Comparison of ENCODE assay signal across 8 mouse cellular contexts in genomic region chr12:28635058-28635534, GRCm38 (mm10). TPM values are rescaled to one million over a fixed set of nuclear protein-coding genes. Genes with fewer than 3 reads are reported as not detected.
DNase-seq lines count a peak whose midpoint lies in the region; ATAC-seq and TF ChIP-seq lines count a peak whose summit lies in the region.

No protein-coding gene starts in this region.

- peak overlapping the region; percentile 82 for H3K4me2 ChIP-seq in embryonic facial prominence, embryonic 13.5 days
- H3K4me2 ChIP-seq in limb, embryonic 11.5 days (ENCODE audit: low read depth, severe bottlenecking) = peak overlapping the region; percentile 69
- H3K4me2 ChIP-seq in neural tube, embryonic 14.5 days (ENCODE audit: low read depth, low read length) = peak overlapping the region; percentile 60

- peak overlapping the region; percentile 99 for H3K9ac ChIP-seq in embryonic facial prominence, embryonic 13.5 days
- H3K9ac ChIP-seq in limb, embryonic 11.5 days (ENCODE audit: low read length) = peak overlapping the region; percentile 93
- H3K9ac ChIP-seq in neural tube, embryonic 14.5 days (replicated peaks; ENCODE audit: low read depth, low read length) = peak overlapping the region; percentile 94

- H3K4me1 ChIP-seq in embryonic facial prominence, embryonic 13.5 days = peaks cover 26% of the 10 kb centered on the region
- peaks cover 6% of the 10 kb centered on the region; the same call in 1 of the 2 replicates for H3K4me1 ChIP-seq in limb, embryonic 11.5 days (ENCODE audit: control insufficient read depth, insufficient read depth, low read length)
- H3K4me1 ChIP-seq in neural tube, embryonic 14.5 days (ENCODE audit: control insufficient read depth, insufficient read depth, low read length) = peaks cover 8% of the 10 kb centered on the region

- 1% methylated on average over 23 of the region's 23 CpGs for WGBS in embryonic facial prominence, embryonic 13.5 days
- WGBS in limb, embryonic 11.5 days = 2% methylated on average over 23 of the region's 23 CpGs
- WGBS in neural tube, embryonic 14.5 days = 2% methylated on average over 23 of the region's 23 CpGs

- H3K4me3 ChIP-seq in left cerebral cortex, adult 2 months = peak overlapping the region; percentile 79
- H3K4me3 ChIP-seq in embryonic facial prominence, embryonic 13.5 days = peak overlapping the region; percentile 89
- peak overlapping the region; percentile 91 for H3K4me3 ChIP-seq in limb, embryonic 11.5 days (ENCODE audit: low read depth, low read length)
- H3K4me3 ChIP-seq in neural tube, embryonic 14.5 days (ENCODE audit: low read depth, low read length) = peak overlapping the region; percentile 86

- H3K9me3 ChIP-seq in embryonic facial prominence, embryonic 13.5 days = no peaks in the 10 kb centered on the region
- H3K9me3 ChIP-seq in limb, embryonic 11.5 days (ENCODE audit: control insufficient read depth, low read length) = no peaks in the 10 kb centered on the region
- no peaks in the 10 kb centered on the region for H3K9me3 ChIP-seq in neural tube, embryonic 14.5 days (ENCODE audit: control insufficient read depth, low read length)

- H3K27me3 ChIP-seq in embryonic facial prominence, embryonic 13.5 days = no peaks in the 10 kb centered on the region
- no peaks in the 10 kb centered on the region for H3K27me3 ChIP-seq in limb, embryonic 11.5 days (ENCODE audit: control insufficient read depth, insufficient read depth, low read length)
- no peaks in the 10 kb centered on the region for H3K27me3 ChIP-seq in neural tube, embryonic 14.5 days (ENCODE audit: control insufficient read depth, insufficient read depth, low read length)

- no peak for TF ChIP-seq CTCF in left cerebral cortex, adult 2 months (IDR thresholded peaks at IDR 0.05)

- H3K36me3 ChIP-seq in embryonic facial prominence, embryonic 13.5 days = peaks cover 45% of the 10 kb centered on the region
- peaks cover 33% of the 10 kb centered on the region for H3K36me3 ChIP-seq in limb, embryonic 11.5 days (ENCODE audit: control insufficient read depth, insufficient read depth, low read length)
- peaks cover 36% of the 10 kb centered on the region for H3K36me3 ChIP-seq in neural tube, embryonic 14.5 days (ENCODE audit: control insufficient read depth, insufficient read depth, low read length)

- ATAC-seq in embryonic facial prominence, embryonic 13.5 days (ENCODE audit: insufficient number of reproducible peaks, insufficient read depth, low FRiP score, low TSS enrichment, low read depth) = no peak
- ATAC-seq in limb, embryonic 11.5 days (ENCODE audit: insufficient number of reproducible peaks, low FRiP score, low TSS enrichment, low read depth) = no peak; the same call in 1 of the 2 replicates
- ATAC-seq in neural tube, embryonic 14.5 days (ENCODE audit: low read depth) = peak; percentile 26
- ATAC-seq in frontal cortex, adult (ENCODE audit: low TSS enrichment) = no peak

- no peak for DNase-seq in left cerebral cortex, adult 2 months (ENCODE audit: extremely low spot score in 1 of 2, low spot score in 2 of 2)
- DNase-seq in left cerebral cortex, adult 8-10 months (ENCODE audit: low spot score in 2 of 2) = no peak
- DNase-seq in limb, embryonic 11.5 days (ENCODE audit: low spot score) = no peak
- DNase-seq in gastrocnemius, adult 18-20 months (ENCODE audit: low spot score) = no peak
- DNase-seq in frontal cortex, postnatal 25 days (ENCODE audit: low spot score in 2 of 2) = no peak

- H3K27ac ChIP-seq in left cerebral cortex, adult 2 months = peak overlapping the region; percentile 90
- peak overlapping the region; percentile 92 for H3K27ac ChIP-seq in embryonic facial prominence, embryonic 13.5 days
- no peak overlapping the region; the same call in 1 of the 2 replicates for H3K27ac ChIP-seq in limb, embryonic 11.5 days (replicated peaks; ENCODE audit: low read depth, low read length)
- peak overlapping the region; percentile 87 for H3K27ac ChIP-seq in neural tube, embryonic 14.5 days (ENCODE audit: low read depth, low read length)

- intact Hi-C loops in left cerebral cortex, adult 2 months (cut with DNase I) = loop anchor here (5.0 kb wide), 1 partner anchor 43 kb away; no protein-coding TSS in a partner anchor

RNA-seq across cellular contexts. Expression of gene Rps7, which starts 0.7 kb away (rescaled TPM):
- total RNA-seq in left cerebral cortex, adult 2 months (2021) = 100 to 1,000 TPM; 246 to 270 TPM
- total RNA-seq in left cerebral cortex, adult 8-10 months (2022) = 100 to 1,000 TPM; 266 to 307 (median 284) TPM
- polyA plus RNA-seq in embryonic facial prominence, embryonic 13.5 days (2015; fragmentation: Nextera tagmentation; extraction: Ambion mirVana) = 763 and 839 TPM in 2 replicates
- polyA plus RNA-seq in limb, embryonic 11.5 days (2014; fragmentation: Nextera tagmentation; extraction: Ambion mirVana) = 822 and 864 TPM in 2 replicates
- 537 and 647 TPM in 2 replicates for polyA plus RNA-seq in neural tube, embryonic 14.5 days (2014; fragmentation: Nextera tagmentation; extraction: Ambion mirVana)
- total RNA-seq in gastrocnemius, adult 18-20 months (2021) = 100 to 1,000 TPM; 148 to 164 TPM

RNA-seq across cellular contexts. Expression of gene Colec11, which starts 11.9 kb away (rescaled TPM):
- under 1 TPM; 0.63 to 0.65 TPM for total RNA-seq in left cerebral cortex, adult 2 months (2021)
- total RNA-seq in left cerebral cortex, adult 8-10 months (2022) = under 1 TPM in 3 of 4 experiments, not detected in 1; 0.35 to 0.39 (median 0.35) TPM
- polyA plus RNA-seq in embryonic facial prominence, embryonic 13.5 days (2015; fragmentation: Nextera tagmentation; extraction: Ambion mirVana) = 0.30 TPM in 1 of 2 replicates, not detected in the other
- 0.21 and 0.24 TPM in 2 replicates for polyA plus RNA-seq in limb, embryonic 11.5 days (2014; fragmentation: Nextera tagmentation; extraction: Ambion mirVana)
- 0.80 and 0.94 TPM in 2 replicates for polyA plus RNA-seq in neural tube, embryonic 14.5 days (2014; fragmentation: Nextera tagmentation; extraction: Ambion mirVana)
- total RNA-seq in gastrocnemius, adult 18-20 months (2021) = under 1 TPM; 0.40 to 0.41 TPM

RNA-seq across cellular contexts. Expression of gene Rnaseh1, which starts 14.3 kb away (rescaled TPM):
- total RNA-seq in left cerebral cortex, adult 2 months (2021) = 10 to 100 TPM; 13.4 to 13.6 TPM
- total RNA-seq in left cerebral cortex, adult 8-10 months (2022) = 10 to 100 TPM; 12.0 to 12.9 (median 12.7) TPM
- 31.7 and 34.9 TPM in 2 replicates for polyA plus RNA-seq in embryonic facial prominence, embryonic 13.5 days (2015; fragmentation: Nextera tagmentation; extraction: Ambion mirVana)
- polyA plus RNA-seq in limb, embryonic 11.5 days (2014; fragmentation: Nextera tagmentation; extraction: Ambion mirVana) = 32.5 and 33.7 TPM in 2 replicates
- 19.5 and 21.7 TPM in 2 replicates for polyA plus RNA-seq in neural tube, embryonic 14.5 days (2014; fragmentation: Nextera tagmentation; extraction: Ambion mirVana)
- total RNA-seq in gastrocnemius, adult 18-20 months (2021) = 1 to 10 TPM; 6.6 to 7.0 TPM

RNA-seq across cellular contexts. Expression of gene Adi1, which starts 39.9 kb away (rescaled TPM):
- total RNA-seq in left cerebral cortex, adult 2 months (2021) = 10 to 100 TPM; 32.2 to 33.0 TPM
- total RNA-seq in left cerebral cortex, adult 8-10 months (2022) = 10 to 100 TPM; 37.5 to 44.6 (median 41.2) TPM
- 69.5 and 72.0 TPM in 2 replicates for polyA plus RNA-seq in embryonic facial prominence, embryonic 13.5 days (2015; fragmentation: Nextera tagmentation; extraction: Ambion mirVana)
- 71.1 and 72.1 TPM in 2 replicates for polyA plus RNA-seq in limb, embryonic 11.5 days (2014; fragmentation: Nextera tagmentation; extraction: Ambion mirVana)
- 25.4 and 26.7 TPM in 2 replicates for polyA plus RNA-seq in neural tube, embryonic 14.5 days (2014; fragmentation: Nextera tagmentation; extraction: Ambion mirVana)
- total RNA-seq in gastrocnemius, adult 18-20 months (2021) = 100 to 1,000 TPM in 1 of 2 experiments, 10 to 100 TPM in 1; 79.2 to 108 TPM

RNA-seq across cellular contexts. Expression of gene Allc, which starts 52.8 kb away (rescaled TPM):
- 1 to 10 TPM in 1 of 2 experiments, under 1 TPM in 1; 1.00 to 1.2 TPM for total RNA-seq in left cerebral cortex, adult 2 months (2021)
- total RNA-seq in left cerebral cortex, adult 8-10 months (2022) = 1 to 10 TPM in 1 of 4 experiments, under 1 TPM in 3; 0.74 to 1.3 (median 0.91) TPM
- not detected in 2 replicates for polyA plus RNA-seq in embryonic facial prominence, embryonic 13.5 days (2015; fragmentation: Nextera tagmentation; extraction: Ambion mirVana)
- not detected in 2 replicates for polyA plus RNA-seq in limb, embryonic 11.5 days (2014; fragmentation: Nextera tagmentation; extraction: Ambion mirVana)
- not detected in 2 replicates for polyA plus RNA-seq in neural tube, embryonic 14.5 days (2014; fragmentation: Nextera tagmentation; extraction: Ambion mirVana)
- total RNA-seq in gastrocnemius, adult 18-20 months (2021) = not detected
